Mouse (Mus musculus) E14TG2a.4 (cell line): ENCODE data around the gene Trim25.

Experiments
- CTCF ChIP-seq: conservative IDR thresholded peaks from 2 replicates; pipeline ENCODE4 v1.5.1; 2014; ENCODE audit warnings: low read length
- NANOG ChIP-seq: IDR thresholded peaks from 2 replicates; pipeline ENCODE4 v1.6.1; 2014; ENCODE audit warnings: borderline replicate concordance, low read length, mixed read lengths

DNA sequence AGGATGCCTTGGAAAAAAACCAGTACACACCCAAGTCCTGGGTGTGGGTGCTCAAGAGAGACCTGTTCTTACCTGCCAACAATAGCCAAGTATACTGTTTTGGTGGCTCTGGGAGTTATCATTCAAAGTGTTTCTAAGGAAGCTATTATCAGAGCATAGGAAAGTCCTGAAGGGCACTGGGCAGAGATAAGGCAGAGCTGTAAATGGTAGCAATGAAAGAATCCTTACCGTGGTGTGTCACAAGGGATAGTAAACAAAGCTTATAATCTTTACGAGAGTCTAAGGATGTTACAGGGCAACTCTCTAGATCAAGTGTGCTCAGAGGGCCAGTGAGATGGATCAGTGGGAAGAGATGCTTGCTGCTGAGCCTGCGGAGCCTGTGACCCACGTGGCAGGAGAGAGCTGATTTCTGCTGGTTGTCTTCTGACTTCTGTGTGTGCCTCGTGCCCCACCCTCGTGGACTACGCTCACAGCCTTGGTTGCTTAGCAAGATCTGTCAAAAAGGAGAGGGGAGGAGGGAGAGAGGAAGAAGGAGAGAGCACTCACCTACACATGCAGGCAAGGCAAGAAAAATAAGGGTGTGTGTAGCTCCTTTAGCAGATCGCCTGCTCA is 23.1 kb downstream of the Trim25 start:
- TF ChIP-seq CTCF (no peak), NANOG (no peak)
